Mouse (Mus musculus) adrenal gland, adult 2 months (tissue): ENCODE measurements around the gene Rab2b. TPM values are rescaled to one million over a fixed set of nuclear protein-coding genes. Genes with fewer than 3 reads are reported as not detected.
A peak's percentile ranks its signal among the peaks of the same experiment; 100 is the strongest.

Source experiments
- DNase-seq: peaks from one replicate; pipeline ENCODE4 v3.0.0; 2021
- polyA plus RNA-seq: library from polyadenylated mRNA; depleted of rRNA; stranded (reverse); fragments of >200 nt; gene quantifications from 2 replicates; pipeline ENCODE4 v1.2.3, GENCODE M21; 2012; rRNA removed
- total RNA-seq, 2 experiments: library from RNA; stranded (reverse); gene quantifications; 2 replicates each; pipeline ENCODE4 v1.2.3; 2021

Gene Rab2b
- total and polyA plus RNA-seq, 3 experiments = 12.4 to 48.7 (median 39.1) TPM

GRCm38 (mm10) chr14:52279747-52280120 is 389 bp upstream of the Rab2b start:
- DNase-seq = no peak

- no peak for DNase-seq
Measured at GRCm38 (mm10) chr14:52277210-52277609, 2.1 kb downstream of the Rab2b start.

- DNase-seq = peak; percentile 80
Measured at GRCm38 (mm10) chr14:52272781-52273180, 6.6 kb downstream of the Rab2b start.

- DNase-seq = peak; percentile 99
Measured at GRCm38 (mm10) chr14:52257484-52258213, 21.7 kb downstream of the Rab2b start, which contains the start of gene Chd8. TSS of gene Chd8 (minus strand) at chr14:52257780.

GRCm38 (mm10) chr14:52256311-52257175 is 22.8 kb downstream of the Rab2b start:
- peak; percentile 35 for DNase-seq

GRCm38 (mm10) chr14:52246129-52246528 is 33.2 kb downstream of the Rab2b start:
- DNase-seq = no peak

- no peak for DNase-seq
Measured at GRCm38 (mm10) chr14:52244690-52245042, 34.7 kb downstream of the Rab2b start.

GRCm38 (mm10) chr14:52244041-52244689 is 35.2 kb downstream of the Rab2b start:
- peak; percentile 99 for DNase-seq

- no peak for DNase-seq
Measured at GRCm38 (mm10) chr14:52236216-52236615, 43.1 kb downstream of the Rab2b start.

GRCm38 (mm10) chr14:52235165-52235564 is 44.2 kb downstream of the Rab2b start:
- DNase-seq = peak; percentile 80

GRCm38 (mm10) chr14:52232249-52232648 is 47.1 kb downstream of the Rab2b start:
- no peak for DNase-seq

GRCm38 (mm10) chr14:52225972-52226371 is 53.4 kb downstream of the Rab2b start:
- no peak for DNase-seq

GRCm38 (mm10) chr14:52217261-52217660 is 62.1 kb downstream of the Rab2b start:
- DNase-seq = no peak

Other genes with a start within 250 kb of the Rab2b start
- not detected for gene Olfr221, start 237.1 kb downstream of the Rab2b start, total RNA-seq
- gene Olfr221, start 237.1 kb downstream of the Rab2b start, polyA plus RNA-seq = not detected in 2 replicates
- gene Hnrnpc, start 175.5 kb downstream of the Rab2b start, total RNA-seq = 100 to 1,000 TPM; 240 to 298 TPM
- gene Hnrnpc, start 175.5 kb downstream of the Rab2b start, polyA plus RNA-seq = 24.4 and 40.6 TPM in 2 replicates
- 1 to 10 TPM in 1 of 2 experiments, under 1 TPM in 1; 0.26 to 1.2 TPM for gene Rpgrip1, start 168.8 kb downstream of the Rab2b start, total RNA-seq
- gene Rpgrip1, start 168.8 kb downstream of the Rab2b start, polyA plus RNA-seq = 0.33 and 0.55 TPM in 2 replicates
- 10 to 100 TPM; 48.2 to 55.7 TPM for gene Supt16, start 82.1 kb downstream of the Rab2b start, total RNA-seq
- 3.6 and 4.6 TPM in 2 replicates for gene Supt16, start 82.1 kb downstream of the Rab2b start, polyA plus RNA-seq
- 10 to 100 TPM; 70.7 to 79.1 TPM for gene Chd8, start 21.8 kb downstream of the Rab2b start, total RNA-seq
- gene Chd8, start 21.8 kb downstream of the Rab2b start, polyA plus RNA-seq = 21.8 and 26.7 TPM in 2 replicates
- 10 to 100 TPM; 51.4 to 58.2 TPM for gene Tox4, start 399 bp downstream of the Rab2b start, total RNA-seq
- gene Tox4, start 399 bp downstream of the Rab2b start, polyA plus RNA-seq = 20.2 and 26.3 TPM in 2 replicates
- gene Mettl3, start 25.6 kb upstream of the Rab2b start, total RNA-seq = 10 to 100 TPM; 37.1 to 55.0 TPM
- 22.4 and 24.5 TPM in 2 replicates for gene Mettl3, start 25.6 kb upstream of the Rab2b start, polyA plus RNA-seq
- gene Sall2, start 49.2 kb upstream of the Rab2b start, total RNA-seq = 10 to 100 TPM in 1 of 2 experiments, 1 to 10 TPM in 1; 4.4 to 10.5 TPM
- 6.1 and 6.4 TPM in 2 replicates for gene Sall2, start 49.2 kb upstream of the Rab2b start, polyA plus RNA-seq
- not detected for gene Olfr1513, start 76.9 kb upstream of the Rab2b start, total RNA-seq
- gene Olfr1513, start 76.9 kb upstream of the Rab2b start, polyA plus RNA-seq = not detected in 2 replicates
- not detected for gene Olfr1512, start 99.6 kb upstream of the Rab2b start, total RNA-seq
- not detected in 2 replicates for gene Olfr1512, start 99.6 kb upstream of the Rab2b start, polyA plus RNA-seq
- gene Olfr1511, start 117.8 kb upstream of the Rab2b start, total RNA-seq = not detected
- not detected in 2 replicates for gene Olfr1511, start 117.8 kb upstream of the Rab2b start, polyA plus RNA-seq
- not detected for gene Olfr1510, start 134.8 kb upstream of the Rab2b start, total RNA-seq
- not detected in 2 replicates for gene Olfr1510, start 134.8 kb upstream of the Rab2b start, polyA plus RNA-seq
- gene Olfr1509, start 163.4 kb upstream of the Rab2b start, total RNA-seq = not detected
- gene Olfr1509, start 163.4 kb upstream of the Rab2b start, polyA plus RNA-seq = not detected in 2 replicates
- not detected for gene Olfr1508, start 187.9 kb upstream of the Rab2b start, total RNA-seq
- not detected in 2 replicates for gene Olfr1508, start 187.9 kb upstream of the Rab2b start, polyA plus RNA-seq
- not detected for gene Olfr1507, start 216.2 kb upstream of the Rab2b start, total RNA-seq
- gene Olfr1507, start 216.2 kb upstream of the Rab2b start, polyA plus RNA-seq = not detected in 2 replicates